15 mouse cellular contexts compared by ENCODE assay signal in genomic region chr8:11608848-11609247, GRCm38 (mm10).
"Had no signal": no experiment of that assay in that cellular context is flagged by ENCODE, and none has a peak within 500 bp of the region (broad histone marks: within the 10 kb centered on the region; RNA-seq: fewer than 3 reads in every experiment).

No protein-coding gene starts in this region.

- H3K27ac ChIP-seq: midbrain, embryonic 10.5 days; midbrain, embryonic 12.5 days; neural tube, embryonic 12.5 days; stomach, embryonic 15.5 days; stomach, postnatal 0 days had no signal

- H3K4me1 ChIP-seq: midbrain, embryonic 10.5 days; midbrain, embryonic 12.5 days; neural tube, embryonic 12.5 days; stomach, embryonic 15.5 days had no signal

- H3K27me3 ChIP-seq: midbrain, embryonic 12.5 days; neural tube, embryonic 12.5 days; stomach, embryonic 15.5 days had no signal

- H3K4me2 ChIP-seq: lung, embryonic 14.5 days; midbrain, embryonic 12.5 days; neural tube, embryonic 12.5 days; stomach, embryonic 15.5 days had no signal

- H3K9ac ChIP-seq: lung, embryonic 14.5 days; midbrain, embryonic 12.5 days; neural tube, embryonic 12.5 days; stomach, embryonic 15.5 days had no signal

- DNase-seq: lung, adult 18-20 months; lung, embryonic 14.5 days; lung, postnatal 10 days; lung, postnatal 4 days; midbrain, embryonic 14.5 days; right cerebral cortex, postnatal 14 days; thymus, adult 2 months; thymus, postnatal 25 days; thymus, postnatal 4 days had no signal

- ATAC-seq: midbrain, embryonic 16.5 days had no signal

- H3K4me3 ChIP-seq: midbrain, embryonic 10.5 days; midbrain, embryonic 12.5 days; neural tube, embryonic 12.5 days; stomach, embryonic 15.5 days had no signal

- H3K9me3 ChIP-seq: midbrain, embryonic 12.5 days; stomach, embryonic 15.5 days had no signal
